Mouse (Mus musculus) neural tube, embryonic 14.5 days (tissue): Measurements from ENCODE around the gene Limd2. TPM values are rescaled to one million over a fixed set of nuclear protein-coding genes. Genes with fewer than 3 reads are reported as not detected.
"Not testable (repeated sequence)": the region's sequence is repeated elsewhere in the genome, so short reads cannot be mapped to it uniquely, and the experiment has no call there.

Experiments
- ATAC-seq: fragments of 200-750 bp; cut with Nextera tagmentation; 2 replicates; pipeline ENCODE4 v1.8.0; 2017; ENCODE audit warnings: low read depth, mild to moderate bottlenecking, moderate TSS enrichment, moderate library complexity
- H3K27ac ChIP-seq: fragments of 300-500 bp; sonication (generic); 2 replicates; pipeline ENCODE4 v1.5.1; 2014; ENCODE audit warnings: low read depth, mild to moderate bottlenecking, control low read depth, low read length, moderate library complexity, mixed read lengths
- H3K27me3 ChIP-seq: fragments of 300-500 bp; sonication (generic); 2 replicates; pipeline ENCODE4 v1.6.1; 2014; ENCODE audit warnings: low read length; ENCODE audit not compliant: control insufficient read depth, insufficient read depth
- H3K36me3 ChIP-seq: fragments of 300-500 bp; sonication (generic); 2 replicates; pipeline ENCODE4 v1.6.1; 2014; ENCODE audit warnings: low read length, mixed read lengths; ENCODE audit not compliant: control insufficient read depth, insufficient read depth
- H3K4me1 ChIP-seq: fragments of 300-500 bp; sonication (generic); 2 replicates; pipeline ENCODE4 v1.6.1; 2014; ENCODE audit warnings: low read length; ENCODE audit not compliant: control insufficient read depth, insufficient read depth
- H3K4me2 ChIP-seq: fragments of 300-500 bp; sonication (generic); 2 replicates; pipeline ENCODE4 v1.6.1; 2014; ENCODE audit warnings: mild to moderate bottlenecking, low read depth, low read length, control low read depth
- H3K4me3 ChIP-seq: fragments of 300-500 bp; sonication (generic); 2 replicates; pipeline ENCODE4 v1.5.1; 2014; ENCODE audit warnings: low read depth, low read length, control low read depth, mixed read lengths
- H3K9ac ChIP-seq: fragments of 300-500 bp; sonication (generic); replicated peaks from 2 replicates; pipeline ENCODE4 v1.6.1; 2014; ENCODE audit warnings: low read depth, mild to moderate bottlenecking, control low read depth, low read length, mixed read lengths
- H3K9me3 ChIP-seq: fragments of 300-500 bp; sonication (generic); 2 replicates; pipeline ENCODE4 v1.6.1; 2016; ENCODE audit warnings: low read length; ENCODE audit not compliant: control insufficient read depth
- WGBS: fragments of 180-500 bp; shearing (Covaris S2); extraction: QIAGEN DNeasy Blood & Tissue Kit; methylation state at CpG from one replicate; pipeline ENCODE4 v1.1.7; 2014; 5-methylcytosine and 5-hydroxymethylcytosine counted together
- polyA plus RNA-seq: library from polyadenylated mRNA; unstranded; fragments of >200 nt; fragmentation: Nextera tagmentation; extraction: Ambion mirVana; gene quantifications from 2 replicates; pipeline ENCODE4 v1.2.1, GENCODE M21; 2014

The Limd2 gene
- polyA plus RNA-seq, 1 experiment from 2014 or later = 120 TPM

- WGBS = 76% methylated on average over 2 of the region's 2 CpGs
- no peak overlapping the region for H3K9ac ChIP-seq
These were observed 5.9 kb downstream of the Limd2 start for GRCm38 (mm10) chr11:106154770-106155169.

GRCm38 (mm10) chr11:106154091-106154490 is 6.6 kb downstream of the Limd2 start:
- 83% methylated on average over 5 of the region's 5 CpGs for WGBS
- H3K4me2 ChIP-seq = no peak overlapping the region
- no peak for ATAC-seq
- no peaks in the 10 kb centered on the region for H3K9me3 ChIP-seq
- H3K4me3 ChIP-seq = no peak overlapping the region
- no peak overlapping the region for H3K9ac ChIP-seq
- H3K27ac ChIP-seq = no peak overlapping the region
- H3K27me3 ChIP-seq = no peaks in the 10 kb centered on the region
- H3K4me1 ChIP-seq = peaks cover 11% of the 10 kb centered on the region
- H3K36me3 ChIP-seq = peaks cover 41% of the 10 kb centered on the region

More at GRCm38 (mm10) chr11:106154770-106155169, 5.9 kb downstream of the Limd2 start:
- ATAC-seq = no peak
- Histone ChIP-seq H3K4me3 (no peak overlapping the region), H3K36me3 (peaks cover 37% of the 10 kb centered on the region), H3K27ac (no peak overlapping the region), H3K4me2 (no peak overlapping the region), H3K4me1 (peaks cover 13% of the 10 kb centered on the region), H3K27me3 (no peaks in the 10 kb centered on the region), H3K9me3 (no peaks in the 10 kb centered on the region)

GRCm38 (mm10) chr11:106152132-106152531 is 8.5 kb downstream of the Limd2 start:
- no peaks in the 10 kb centered on the region for H3K9me3 ChIP-seq
- no peak overlapping the region for H3K4me3 ChIP-seq
- H3K27me3 ChIP-seq = no peaks in the 10 kb centered on the region
- H3K4me2 ChIP-seq = no peak overlapping the region
- H3K9ac ChIP-seq = no peak overlapping the region
- no peak for ATAC-seq
- 79% methylated on average over 8 of the region's 8 CpGs for WGBS
- H3K27ac ChIP-seq = no peak overlapping the region
- H3K36me3 ChIP-seq = peaks cover 49% of the 10 kb centered on the region
- no peaks in the 10 kb centered on the region for H3K4me1 ChIP-seq

GRCm38 (mm10) chr11:106151219-106151618 is 9.4 kb downstream of the Limd2 start:
- H3K4me3 ChIP-seq = no peak overlapping the region
- no peak overlapping the region for H3K4me2 ChIP-seq
- H3K27me3 ChIP-seq = no peaks in the 10 kb centered on the region
- H3K4me1 ChIP-seq = no peaks in the 10 kb centered on the region
- H3K9me3 ChIP-seq = no peaks in the 10 kb centered on the region
- no peak overlapping the region for H3K27ac ChIP-seq
- H3K9ac ChIP-seq = no peak overlapping the region
- WGBS = 91% methylated on average over 3 of the region's 3 CpGs
- H3K36me3 ChIP-seq = peaks cover 47% of the 10 kb centered on the region
- no peak for ATAC-seq

GRCm38 (mm10) chr11:106134580-106135528 is 25.8 kb downstream of the Limd2 start:
- peak overlapping the region; percentile 77 for H3K27ac ChIP-seq
- no peaks in the 10 kb centered on the region for H3K9me3 ChIP-seq
- WGBS = 35% methylated on average over 8 of the region's 8 CpGs
- peaks cover 5% of the 10 kb centered on the region; the same call in 1 of the 2 replicates for H3K4me1 ChIP-seq
- no peak for ATAC-seq
- no peaks in the 10 kb centered on the region for H3K27me3 ChIP-seq
- no peak overlapping the region for H3K4me2 ChIP-seq
- H3K36me3 ChIP-seq = peaks cover 7% of the 10 kb centered on the region; the same call in 1 of the 2 replicates
- H3K9ac ChIP-seq = no peak overlapping the region
- no peak overlapping the region for H3K4me3 ChIP-seq

GRCm38 (mm10) chr11:106132516-106132915 is 28.1 kb downstream of the Limd2 start:
- H3K36me3 ChIP-seq = peaks cover 8% of the 10 kb centered on the region; the same call in 1 of the 2 replicates
- H3K4me3 ChIP-seq = no peak overlapping the region
- ATAC-seq = no peak
- H3K9ac ChIP-seq = no peak overlapping the region
- H3K9me3 ChIP-seq = no peaks in the 10 kb centered on the region
- H3K4me2 ChIP-seq = no peak overlapping the region
- no peaks in the 10 kb centered on the region for H3K27me3 ChIP-seq
- H3K4me1 ChIP-seq = peaks cover 5% of the 10 kb centered on the region; the same call in 1 of the 2 replicates
- no peak overlapping the region for H3K27ac ChIP-seq
- WGBS = 83% methylated on average over 5 of the region's 5 CpGs

- no peak overlapping the region for H3K9ac ChIP-seq
- ATAC-seq = no peak
- H3K27me3 ChIP-seq = no peaks in the 10 kb centered on the region
- WGBS = 97% methylated on average over 1 of the region's 1 CpGs
- H3K4me3 ChIP-seq = no peak overlapping the region
- no peak overlapping the region for H3K27ac ChIP-seq
- H3K4me2 ChIP-seq = no peak overlapping the region
- no peaks in the 10 kb centered on the region; the same call in 1 of the 2 replicates for H3K4me1 ChIP-seq
- peaks cover 11% of the 10 kb centered on the region; the same call in 1 of the 2 replicates for H3K36me3 ChIP-seq
- no peaks in the 10 kb centered on the region for H3K9me3 ChIP-seq
These were observed 31.2 kb downstream of the Limd2 start for GRCm38 (mm10) chr11:106129477-106129876.

- H3K27me3 ChIP-seq, H3K27ac ChIP-seq, H3K4me1 ChIP-seq, H3K4me3 ChIP-seq, H3K9me3 ChIP-seq, H3K4me2 ChIP-seq, H3K9ac ChIP-seq, ATAC-seq: not testable (repeated sequence)
- 99% methylated on average over 4 of the region's 6 CpGs for WGBS
- H3K36me3 ChIP-seq = peaks cover 22% of the 10 kb centered on the region; the same call in 1 of the 2 replicates
These were observed 33.8 kb downstream of the Limd2 start for GRCm38 (mm10) chr11:106126727-106127373.

- Histone ChIP-seq H3K27ac (no peak overlapping the region), H3K4me3 (no peak overlapping the region), H3K9me3 (no peaks in the 10 kb centered on the region), H3K9ac (no peak overlapping the region), H3K4me2 (no peak overlapping the region), H3K27me3 (no peaks in the 10 kb centered on the region), H3K36me3 (peaks cover 22% of the 10 kb centered on the region; the same call in 1 of the 2 replicates), H3K4me1 (no peaks in the 10 kb centered on the region)
- WGBS = 78% methylated on average over 1 of the region's 1 CpGs
- ATAC-seq = no peak
These were observed 34.8 kb downstream of the Limd2 start for GRCm38 (mm10) chr11:106125827-106126226.
